Mouse (Mus musculus) midbrain, embryonic 12.5 days (tissue): ENCODE measurements around the gene Snx20. TPM values are rescaled to one million over a fixed set of nuclear protein-coding genes. Genes with fewer than 3 reads are reported as not detected.

Experiments
- ATAC-seq: fragments of 200-750 bp; cut with Nextera tagmentation; 2 replicates; pipeline ENCODE4 v1.8.0; 2017; ENCODE audit warnings: low read depth, moderate TSS enrichment, moderate library complexity; ENCODE audit not compliant: low FRiP score
- H3K27ac ChIP-seq: fragments of 300-500 bp; sonication (generic); replicated peaks from 2 replicates; pipeline ENCODE4 v1.5.1; 2016; ENCODE audit warnings: mild to moderate bottlenecking
- H3K27me3 ChIP-seq: fragments of 300-500 bp; sonication (generic); 2 replicates; pipeline ENCODE4 v1.6.1; 2016; ENCODE audit warnings: mild to moderate bottlenecking
- H3K36me3 ChIP-seq: fragments of 300-500 bp; sonication (generic); 2 replicates; pipeline ENCODE4 v1.6.1; 2016
- H3K4me1 ChIP-seq: fragments of 300-500 bp; sonication (generic); 2 replicates; pipeline ENCODE4 v1.6.1; 2016
- H3K4me2 ChIP-seq: fragments of 300-500 bp; sonication (generic); replicated peaks from 2 replicates; pipeline ENCODE4 v1.6.1; 2016; ENCODE audit warnings: mild to moderate bottlenecking, moderate library complexity
- H3K4me3 ChIP-seq: fragments of 300-500 bp; sonication (generic); 2 replicates; pipeline ENCODE4 v1.5.1; 2016; ENCODE audit warnings: mild to moderate bottlenecking
- H3K9ac ChIP-seq: fragments of 300-500 bp; sonication (generic); replicated peaks from 2 replicates; pipeline ENCODE4 v1.6.1; 2016; ENCODE audit warnings: mild to moderate bottlenecking, moderate library complexity
- H3K9me3 ChIP-seq: fragments of 300-500 bp; sonication (generic); 2 replicates; pipeline ENCODE4 v1.6.1; 2016; ENCODE audit warnings: mild to moderate bottlenecking
- WGBS: fragments of 180-500 bp; shearing (Covaris S2); methylation state at CpG from one replicate; pipeline ENCODE4 v1.1.7; 2016; 5-methylcytosine and 5-hydroxymethylcytosine counted together
- polyA plus RNA-seq: library from polyadenylated mRNA; unstranded; fragments of >200 nt; fragmentation: Nextera tagmentation; extraction: Ambion mirVana; gene quantifications from 2 replicates; pipeline ENCODE4 v1.2.1, GENCODE M21; 2016

Snx20 gene
- polyA plus RNA-seq, 1 experiment from 2014 or later = 1.3 TPM

GRCm38 (mm10) chr8:88596042-88596441 lies 39.9 kb downstream of the Snx20 start:
- 84% methylated on average over 12 of the region's 12 CpGs for WGBS
- Histone ChIP-seq H3K4me2 (no peak overlapping the region), H3K36me3 (peaks cover 20% of the 10 kb centered on the region), H3K9ac (no peak overlapping the region), H3K4me3 (no peak overlapping the region), H3K27ac (no peak overlapping the region; the same call in 1 of the 2 replicates), H3K27me3 (no peaks in the 10 kb centered on the region), H3K4me1 (peaks cover 3% of the 10 kb centered on the region; the same call in 1 of the 2 replicates), H3K9me3 (no peaks in the 10 kb centered on the region)
- ATAC-seq = no peak

GRCm38 (mm10) chr8:88593947-88594346 lies 42.0 kb downstream of the Snx20 start:
- Histone ChIP-seq H3K9ac (no peak overlapping the region), H3K27ac (no peak overlapping the region), H3K36me3 (peaks cover 35% of the 10 kb centered on the region), H3K4me1 (peaks cover 3% of the 10 kb centered on the region; the same call in 1 of the 2 replicates), H3K27me3 (no peaks in the 10 kb centered on the region), H3K4me2 (no peak overlapping the region), H3K9me3 (no peaks in the 10 kb centered on the region), H3K4me3 (no peak overlapping the region)
- WGBS = 85% methylated on average over 1 of the region's 1 CpGs
- ATAC-seq = no peak

DNA sequence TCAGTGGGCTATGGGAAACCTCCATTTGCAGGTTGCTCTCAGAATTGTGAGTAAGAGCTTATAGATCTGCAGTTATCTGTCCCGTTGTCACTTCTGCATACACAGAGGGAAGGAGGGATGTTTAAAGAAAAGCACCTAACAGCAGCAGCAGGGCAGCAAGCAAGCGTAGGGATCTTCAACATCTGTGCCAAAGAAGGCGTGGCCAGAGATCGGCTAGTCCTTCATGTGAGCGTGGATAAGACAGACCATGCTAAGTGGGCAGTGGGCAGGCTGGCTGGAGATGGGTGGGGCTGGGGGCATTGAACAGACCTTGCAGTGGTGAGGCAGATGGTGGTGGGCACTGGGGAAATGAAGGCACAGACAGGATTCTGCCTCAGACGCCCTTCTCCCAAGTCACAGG lies 45.7 kb downstream of the Snx20 start:
- no peak for ATAC-seq
- Histone ChIP-seq H3K27ac (no peak overlapping the region), H3K27me3 (no peaks in the 10 kb centered on the region), H3K4me1 (no peaks in the 10 kb centered on the region; the same call in 1 of the 2 replicates), H3K4me2 (no peak overlapping the region), H3K9me3 (no peaks in the 10 kb centered on the region), H3K4me3 (no peak overlapping the region), H3K9ac (no peak overlapping the region), H3K36me3 (peaks cover 61% of the 10 kb centered on the region)
- 90% methylated on average over 6 of the region's 6 CpGs for WGBS

GRCm38 (mm10) chr8:88588205-88588889 lies 47.6 kb downstream of the Snx20 start:
- H3K27me3 ChIP-seq = no peaks in the 10 kb centered on the region
- H3K27ac ChIP-seq = no peak overlapping the region
- H3K4me2 ChIP-seq = no peak overlapping the region
- H3K9ac ChIP-seq = no peak overlapping the region
- H3K4me3 ChIP-seq = no peak overlapping the region
- no peaks in the 10 kb centered on the region for H3K4me1 ChIP-seq
- no peaks in the 10 kb centered on the region for H3K9me3 ChIP-seq
- ATAC-seq = no peak
- peaks cover 61% of the 10 kb centered on the region for H3K36me3 ChIP-seq
- 90% methylated on average over 8 of the region's 8 CpGs for WGBS

DNA sequence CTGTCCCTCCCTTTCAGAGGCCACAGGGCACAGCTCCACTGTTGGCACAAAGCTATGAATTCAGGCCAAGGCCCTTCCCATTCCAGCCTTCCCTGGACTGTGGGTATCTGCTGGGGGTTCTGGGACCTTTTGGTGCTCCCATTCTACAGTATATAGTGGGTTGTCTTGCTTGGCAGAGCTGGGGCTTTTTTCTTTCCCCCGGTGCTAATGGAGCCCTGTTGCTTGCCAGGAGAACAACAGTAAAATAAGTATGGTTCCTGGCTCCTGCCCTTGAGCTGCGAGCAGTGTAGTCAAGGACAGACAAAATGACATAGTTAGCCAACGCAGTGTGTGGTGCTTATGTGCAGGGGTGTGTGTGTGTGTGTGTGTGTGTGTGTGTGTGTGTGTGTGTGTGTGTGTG lies 52.1 kb downstream of the Snx20 start:
- Histone ChIP-seq H3K27ac (no peak overlapping the region), H3K36me3 (peaks cover 36% of the 10 kb centered on the region), H3K4me3 (no peak overlapping the region), H3K4me1 (peaks cover 7% of the 10 kb centered on the region), H3K9me3 (no peaks in the 10 kb centered on the region), H3K4me2 (no peak overlapping the region), H3K27me3 (no peaks in the 10 kb centered on the region), H3K9ac (no peak overlapping the region)
- 91% methylated on average over 3 of the region's 3 CpGs for WGBS
- no peak for ATAC-seq

DNA sequence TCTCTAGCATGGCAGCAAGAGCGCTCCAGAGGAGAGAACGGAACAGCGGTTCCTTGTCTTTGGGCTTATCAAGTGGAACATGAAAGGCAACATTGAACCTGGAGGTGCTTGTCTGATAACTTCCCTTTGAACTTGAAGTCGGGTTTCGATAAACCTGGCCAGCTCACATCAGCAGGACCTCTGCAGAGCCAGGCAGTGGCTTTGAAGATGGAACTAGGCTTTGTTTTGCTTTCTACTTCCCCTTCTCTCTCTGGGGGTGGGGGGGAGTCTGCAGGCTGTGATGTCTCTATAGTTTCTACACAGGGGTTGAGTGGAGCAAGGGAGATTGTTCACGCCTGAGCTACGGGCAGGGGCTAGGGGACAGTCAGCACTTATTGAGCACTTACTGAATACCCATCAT lies 55.1 kb downstream of the Snx20 start:
- Histone ChIP-seq H3K4me2 (no peak overlapping the region), H3K4me3 (no peak overlapping the region), H3K9ac (no peak overlapping the region), H3K9me3 (no peaks in the 10 kb centered on the region), H3K27me3 (no peaks in the 10 kb centered on the region), H3K36me3 (peaks cover 14% of the 10 kb centered on the region), H3K4me1 (peaks cover 25% of the 10 kb centered on the region), H3K27ac (no peak overlapping the region)
- 83% methylated on average over 7 of the region's 7 CpGs for WGBS
- no peak for ATAC-seq

DNA sequence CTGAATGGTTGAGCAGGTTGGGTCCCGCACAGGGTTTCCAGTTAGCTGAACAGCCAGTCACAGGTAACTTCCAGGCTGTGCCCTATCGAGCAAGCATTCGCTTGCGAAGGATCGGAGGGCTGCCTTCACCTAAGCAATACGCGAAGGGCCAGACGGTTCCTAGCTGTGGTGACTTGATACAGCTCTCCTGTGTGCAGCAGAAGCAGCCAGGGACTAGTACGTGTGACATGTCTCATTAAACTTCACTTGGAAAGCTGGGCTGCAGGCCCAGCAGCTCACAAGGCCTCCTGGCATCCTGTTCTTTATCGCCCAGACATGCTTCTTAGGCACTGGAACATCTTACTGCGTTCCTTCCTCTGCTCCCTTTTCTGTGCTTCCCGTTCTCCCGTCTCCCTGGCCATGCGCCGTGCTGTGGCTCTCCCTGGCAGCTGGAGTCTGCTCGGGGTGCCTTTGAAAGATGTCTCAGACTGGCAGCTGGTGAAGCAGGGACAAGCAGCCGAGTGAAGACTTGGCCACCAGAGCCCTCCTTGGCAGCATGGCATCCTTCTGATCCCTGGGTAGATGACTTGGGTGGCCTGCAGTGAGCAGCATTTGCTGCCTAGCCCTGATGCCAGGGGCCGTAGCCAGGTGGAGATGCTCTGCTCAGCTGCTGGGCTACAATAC lies 56.1 kb downstream of the Snx20 start:
- Histone ChIP-seq H3K36me3 (peaks cover 18% of the 10 kb centered on the region), H3K9ac (no peak overlapping the region), H3K4me3 (no peak overlapping the region), H3K9me3 (no peaks in the 10 kb centered on the region), H3K27ac (0 out of 2 replicates have a peak overlapping the region, but pooled peaks have one; percentile 7), H3K27me3 (no peaks in the 10 kb centered on the region), H3K4me1 (peaks cover 31% of the 10 kb centered on the region), H3K4me2 (no peak overlapping the region)
- WGBS = 82% methylated on average over 18 of the region's 18 CpGs
- ATAC-seq = no peak

DNA sequence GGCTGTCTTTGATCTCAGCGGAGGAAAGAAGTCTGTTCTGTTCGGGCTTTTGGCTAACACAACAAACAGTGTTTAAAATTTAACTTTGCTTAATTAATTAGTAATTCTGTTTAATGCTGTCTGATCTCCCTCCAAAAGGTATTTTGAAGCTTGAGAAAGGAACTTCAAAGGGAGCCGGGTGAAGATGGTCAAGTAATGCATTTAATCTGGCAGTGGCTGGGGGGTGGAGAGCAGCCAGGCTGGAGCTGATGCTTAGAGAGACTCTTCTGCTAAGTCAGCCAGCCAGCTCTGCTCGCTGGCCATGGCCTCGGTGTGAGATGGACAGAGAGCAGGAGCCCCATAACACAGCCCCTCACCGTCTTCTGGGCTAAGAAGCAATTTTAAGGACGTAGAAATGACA lies 56.7 kb downstream of the Snx20 start:
- Histone ChIP-seq H3K27ac (no peak overlapping the region), H3K4me3 (no peak overlapping the region), H3K9me3 (no peaks in the 10 kb centered on the region), H3K9ac (no peak overlapping the region), H3K4me2 (no peak overlapping the region), H3K36me3 (peaks cover 24% of the 10 kb centered on the region), H3K4me1 (peaks cover 35% of the 10 kb centered on the region), H3K27me3 (no peaks in the 10 kb centered on the region)
- no peak for ATAC-seq
- 34% methylated on average over 7 of the region's 7 CpGs for WGBS

- H3K4me3 ChIP-seq = no peak overlapping the region
- no peak overlapping the region for H3K9ac ChIP-seq
- no peak overlapping the region for H3K27ac ChIP-seq
- no peak for ATAC-seq
- H3K4me1 ChIP-seq = peaks cover 35% of the 10 kb centered on the region
- no peaks in the 10 kb centered on the region for H3K27me3 ChIP-seq
- 65% methylated on average over 14 of the region's 14 CpGs for WGBS
- H3K36me3 ChIP-seq = peaks cover 25% of the 10 kb centered on the region
- no peak overlapping the region for H3K4me2 ChIP-seq
- no peaks in the 10 kb centered on the region for H3K9me3 ChIP-seq
Observed at GRCm38 (mm10) chr8:88578413-88579175, 57.3 kb downstream of the Snx20 start.

DNA sequence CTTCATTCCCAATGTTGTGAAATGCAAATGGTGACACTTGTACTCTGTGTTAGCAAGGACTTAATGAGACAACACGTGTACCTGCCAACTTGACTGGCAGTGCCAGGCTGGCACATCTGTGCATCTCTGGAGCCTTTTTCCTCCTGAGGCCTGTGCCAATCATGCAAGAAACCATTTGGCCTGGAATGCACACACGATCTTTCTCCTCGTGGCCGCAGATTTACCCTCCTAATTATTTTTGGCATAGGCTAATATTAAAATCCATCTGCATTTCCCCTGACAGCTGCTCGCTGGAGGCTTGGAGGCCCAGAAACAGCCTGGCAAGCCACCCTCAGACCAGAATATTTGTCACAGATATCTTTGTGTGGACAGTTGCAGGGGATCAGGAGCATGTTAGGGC lies 58.3 kb downstream of the Snx20 start:
- WGBS = 81% methylated on average over 5 of the region's 5 CpGs

More for the DNA sequence above, 58.3 kb downstream of the Snx20 start:
- H3K27me3 ChIP-seq = no peaks in the 10 kb centered on the region
- peaks cover 38% of the 10 kb centered on the region for H3K4me1 ChIP-seq
- H3K4me3 ChIP-seq = no peak overlapping the region
- no peak overlapping the region for H3K9ac ChIP-seq
- peaks cover 21% of the 10 kb centered on the region for H3K36me3 ChIP-seq
- H3K4me2 ChIP-seq = no peak overlapping the region
- H3K9me3 ChIP-seq = no peaks in the 10 kb centered on the region
- no peak overlapping the region for H3K27ac ChIP-seq
- ATAC-seq = no peak
